Mouse (Mus musculus): Measurements from ENCODE around the gene Olfr1380.
"Not testable (repeated sequence)": the region's sequence is repeated elsewhere in the genome, so short reads cannot be mapped to it uniquely, and the experiment has no call there.

Olfr1380 gene

GRCm38 (mm10) chr11:49556578-49556977, at the start of gene Olfr1380:
Gene Olfr1380 (plus strand): TSS chr11:49556878.
- not testable (repeated sequence) for DNase-seq (ENCODE audit: low spot score in 2 of 2)

DNA sequence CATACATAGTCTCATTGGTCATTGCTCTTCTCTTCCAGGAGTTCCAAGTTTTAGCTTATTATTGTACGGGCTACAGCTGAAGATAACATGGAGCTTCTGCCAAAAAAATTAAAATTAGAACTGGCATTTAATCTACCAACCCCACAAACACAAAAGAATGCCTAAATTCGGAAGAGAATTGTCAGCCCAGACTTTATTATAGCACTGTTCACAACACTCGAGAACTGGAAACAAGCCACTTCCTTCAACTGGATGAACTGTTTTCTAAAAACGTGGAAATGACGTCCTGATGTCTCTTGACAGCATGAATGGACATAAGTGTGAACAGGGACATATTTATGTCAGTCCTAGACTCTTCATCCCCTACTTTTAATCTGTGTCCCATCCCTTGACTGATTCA, 38.6 kb upstream of the Olfr1380 start:
- DNase-seq (ENCODE audit: low spot score in 2 of 2) = no peak

GRCm38 (mm10) chr11:49519348-49519747, 37.3 kb upstream of the Olfr1380 start, which contains the start of gene Olfr1383:
Gene Olfr1383 (plus strand): TSS chr11:49519648.
- no peak for DNase-seq (ENCODE audit: low spot score in 2 of 2)

- DNase-seq (ENCODE audit: low spot score in 2 of 2) = no peak
Observed at GRCm38 (mm10) chr11:49527947-49528346, 28.7 kb upstream of the Olfr1380 start, which contains the start of gene Olfr1382. Gene Olfr1382 (plus strand): TSS chr11:49528247.

GRCm38 (mm10) chr11:49532761-49533160, 23.9 kb upstream of the Olfr1380 start:
- no peak for DNase-seq (ENCODE audit: low spot score in 2 of 2)

GRCm38 (mm10) chr11:49536631-49537030, 20.0 kb upstream of the Olfr1380 start:
- DNase-seq (ENCODE audit: low spot score in 2 of 2) = not testable (repeated sequence)

DNA sequence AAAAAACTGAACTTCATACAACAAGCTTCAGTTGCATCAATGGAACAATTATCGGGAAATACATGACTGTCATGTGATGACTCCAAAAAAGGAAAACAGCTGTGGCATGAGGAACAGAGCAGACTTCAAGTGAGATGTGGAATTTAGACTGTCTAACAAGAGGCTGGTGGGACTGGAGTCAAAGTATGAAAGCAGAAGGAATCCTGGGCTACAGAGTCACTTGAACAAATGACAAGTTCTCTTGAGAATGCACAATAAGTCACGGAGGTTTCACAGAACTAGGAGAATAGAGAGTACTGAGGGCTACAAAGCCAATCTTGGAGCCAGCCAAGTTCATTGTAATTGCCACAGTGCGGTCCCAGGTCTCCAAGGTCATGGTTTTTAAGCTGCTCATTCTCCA, 13.5 kb upstream of the Olfr1380 start, which contains the start of gene Olfr1381:
Gene Olfr1381 (plus strand): TSS at position 301 of the 400 bp plus-strand sequence.
- not testable (repeated sequence) for DNase-seq (ENCODE audit: low spot score in 2 of 2)

DNA sequence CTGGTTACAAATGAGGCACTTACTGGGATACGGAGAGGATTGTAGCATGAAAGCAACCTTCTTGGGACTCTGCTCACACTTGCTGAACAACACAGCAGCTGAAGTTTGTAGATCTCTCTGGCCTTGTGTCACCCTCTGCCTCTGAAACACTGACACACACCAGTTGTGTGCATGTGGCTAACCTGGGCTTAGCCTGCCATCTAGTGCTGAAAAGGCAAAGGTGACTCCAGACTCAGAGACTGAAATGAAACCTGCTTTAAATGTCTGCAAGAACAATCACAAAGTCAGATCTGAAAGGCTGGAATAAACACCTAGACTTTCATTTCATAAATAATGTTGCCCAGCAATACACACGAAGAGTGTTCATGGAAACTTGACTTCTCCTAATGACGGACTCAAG, 2.6 kb upstream of the Olfr1380 start:
- not testable (repeated sequence) for DNase-seq (ENCODE audit: low spot score in 2 of 2)

DNA sequence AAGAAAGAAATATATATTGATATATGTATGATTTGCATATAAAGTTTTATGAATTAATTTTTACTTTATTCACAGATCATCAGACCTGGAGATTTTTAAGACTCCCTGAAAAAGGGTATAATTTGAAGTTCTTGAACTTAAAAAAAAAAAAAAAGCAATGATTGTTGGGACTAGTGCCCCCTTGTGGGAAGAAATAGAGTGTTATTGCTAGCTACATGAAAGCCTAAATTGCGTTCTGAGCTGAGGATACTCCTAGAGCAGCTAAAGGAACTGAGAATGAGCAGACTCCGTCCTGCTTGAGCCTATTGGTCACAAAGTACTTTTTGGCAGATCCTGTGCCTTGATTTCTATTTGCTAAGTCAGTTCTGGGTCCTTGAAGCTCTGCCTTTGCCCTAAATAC, 18.4 kb downstream of the Olfr1380 start:
- not testable (repeated sequence) for DNase-seq (ENCODE audit: low spot score in 2 of 2)

- DNase-seq (ENCODE audit: low spot score in 2 of 2) = not testable (repeated sequence)
Observed at GRCm38 (mm10) chr11:49580452-49580851, 23.8 kb downstream of the Olfr1380 start.

DNA sequence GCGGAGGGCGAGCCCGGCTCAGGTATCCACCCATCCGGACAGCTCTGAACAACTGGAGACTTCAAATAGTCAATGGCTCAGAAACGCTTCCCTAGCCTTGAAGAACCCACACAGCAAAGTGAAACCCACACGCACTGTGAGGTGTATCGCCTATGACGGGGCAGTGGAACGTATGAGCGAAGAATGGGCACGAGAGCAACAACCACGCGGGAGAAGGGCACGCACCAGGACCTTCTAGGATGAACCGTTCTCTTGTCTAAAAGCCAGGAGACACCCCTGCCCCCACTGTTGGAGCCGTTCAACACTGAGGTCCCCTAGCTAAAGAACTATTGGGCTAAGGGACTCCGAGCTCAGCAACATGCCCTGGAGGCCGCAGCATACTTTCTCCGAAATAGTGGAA, 33.5 kb downstream of the Olfr1380 start:
- DNase-seq (ENCODE audit: low spot score in 2 of 2) = no peak

DNA sequence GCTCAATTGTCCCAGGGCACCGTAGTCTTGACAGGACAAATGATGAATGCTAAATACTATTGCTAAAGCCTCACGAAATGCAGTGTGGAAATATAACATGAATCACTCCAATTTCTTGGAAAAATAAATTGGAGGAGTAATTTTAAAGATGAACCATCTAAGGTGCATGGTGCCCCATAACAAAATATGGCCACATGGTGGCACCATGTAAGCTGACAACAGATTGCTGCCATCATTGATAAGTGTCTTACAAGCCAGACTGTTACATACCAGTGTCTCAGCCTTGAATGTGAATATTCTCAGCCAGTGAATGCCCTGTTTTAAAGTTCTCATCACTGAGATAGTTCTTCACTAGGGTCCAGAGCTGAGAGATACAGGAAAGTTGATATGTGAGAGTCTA, 40.5 kb downstream of the Olfr1380 start:
- DNase-seq (ENCODE audit: low spot score in 2 of 2) = not testable (repeated sequence)

GRCm38 (mm10) chr11:49608306-49608705, 51.6 kb downstream of the Olfr1380 start:
- not testable (repeated sequence) for DNase-seq (ENCODE audit: low spot score in 2 of 2)

- not testable (repeated sequence) for DNase-seq (ENCODE audit: low spot score in 2 of 2)
Observed at GRCm38 (mm10) chr11:49608938-49609867, 52.5 kb downstream of the Olfr1380 start, which contains the start of gene Flt4. Gene Flt4 (plus strand): TSS chr11:49609263.

DNA sequence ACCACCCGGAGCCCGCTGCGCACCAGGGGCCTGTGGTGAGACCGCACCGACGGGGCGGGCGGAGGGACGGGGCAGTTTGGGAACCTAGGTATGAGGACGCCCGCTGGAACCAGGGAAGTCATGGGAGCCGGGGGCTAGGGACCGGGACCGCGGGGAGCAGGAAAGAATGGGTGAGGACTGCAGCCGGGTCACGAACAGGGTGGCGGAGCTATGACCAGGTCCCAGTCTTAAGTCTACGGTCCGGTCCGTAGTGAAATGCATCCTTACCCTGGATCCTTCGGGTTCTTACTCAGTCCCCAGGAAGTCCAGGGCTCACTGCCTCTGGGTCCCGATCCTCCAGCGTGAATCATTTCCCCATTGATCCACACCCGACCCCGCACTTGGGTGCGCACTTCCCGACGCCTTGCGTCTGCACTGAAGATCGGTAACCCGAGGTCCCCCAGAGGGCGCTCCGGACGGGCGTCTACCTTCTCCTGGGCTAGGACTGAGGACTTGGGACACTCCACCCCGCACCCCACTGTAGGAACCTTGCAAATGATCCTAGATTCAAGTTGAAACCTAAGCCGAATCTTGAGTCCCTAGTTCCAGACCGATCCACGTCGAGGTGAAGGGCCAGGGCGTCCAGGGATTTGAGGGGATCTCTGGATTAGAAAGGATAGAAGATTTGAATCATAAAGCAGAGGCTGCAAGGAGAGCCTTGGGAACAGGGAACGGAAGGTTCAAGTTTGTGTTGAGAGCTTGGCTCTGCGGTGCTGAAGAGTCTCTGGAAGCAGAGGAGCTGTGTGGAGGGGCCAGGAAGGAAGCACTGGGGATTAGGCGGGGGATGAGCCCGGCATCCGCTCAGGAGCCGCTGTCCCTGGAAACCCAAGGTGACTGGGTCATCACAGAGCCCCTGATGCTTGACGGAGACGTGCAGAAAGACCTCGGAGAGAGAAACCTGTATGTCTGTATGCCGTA, 53.5 kb downstream of the Olfr1380 start:
- DNase-seq (ENCODE audit: low spot score in 2 of 2) = not testable (repeated sequence)

- DNase-seq (ENCODE audit: low spot score in 2 of 2) = not testable (repeated sequence)
Observed at GRCm38 (mm10) chr11:49611349-49611748, 54.7 kb downstream of the Olfr1380 start.

DNA sequence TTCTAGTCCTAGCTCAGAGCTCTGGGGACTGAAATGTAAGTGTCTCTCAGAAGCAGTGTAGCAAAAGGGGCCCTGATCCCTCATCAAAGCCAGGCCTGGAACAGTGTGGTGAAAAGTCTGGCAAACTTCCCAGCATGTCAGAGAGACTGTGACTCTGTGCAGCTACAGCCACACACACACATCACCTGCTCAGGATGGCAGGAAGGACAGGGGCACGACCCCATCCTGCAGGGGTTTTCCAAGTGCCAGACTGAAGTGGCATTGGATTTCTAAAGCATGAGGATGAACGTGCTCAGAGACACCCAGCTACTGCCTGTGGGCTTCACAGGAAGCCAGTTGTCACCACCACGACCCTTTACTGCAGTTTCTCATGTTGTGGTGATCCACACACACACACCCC, 55.5 kb downstream of the Olfr1380 start:
- DNase-seq (ENCODE audit: low spot score in 2 of 2) = no peak

DNA sequence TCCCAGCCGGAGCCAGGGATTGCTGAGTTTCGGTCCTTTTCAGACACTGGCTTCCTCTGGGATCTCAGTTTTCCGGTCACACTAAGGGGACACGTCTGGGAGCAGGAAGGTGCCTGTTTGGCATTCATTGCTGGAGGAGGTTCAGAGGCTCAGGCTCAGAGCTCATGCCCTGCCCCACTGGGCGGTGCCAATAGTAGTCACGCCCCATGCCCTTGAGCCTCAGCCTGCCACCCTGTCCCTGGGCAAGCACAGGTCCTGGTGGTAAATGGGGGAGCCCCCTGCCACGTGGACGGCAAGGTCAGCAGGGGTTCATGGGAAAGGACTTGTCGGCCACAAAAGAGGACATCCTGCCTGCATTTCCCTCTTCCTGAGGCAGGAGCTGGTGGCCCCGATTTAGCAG, 56.7 kb downstream of the Olfr1380 start:
- DNase-seq (ENCODE audit: low spot score in 2 of 2) = no peak

All from spleen, postnatal 10 days (tissue).